Mouse (Mus musculus): ENCODE measurements at regions not wholly inside any gene's neighbourhood (a gene's known extent, or its start where the extent isn't known, plus 50 kb on each side); places are given as distances from the start of the nearest gene placed in this dataset.

- DNase-seq, result no peak
Observed at GRCm38 (mm10) chr7:129918240-129919200, 326.9 kb downstream of the Wdr11 start.

- no peak for DNase-seq
Observed at GRCm38 (mm10) chr7:129922291-129922690, 330.6 kb downstream of the Wdr11 start.

GRCm38 (mm10) chr7:129936731-129937130 lies 345.1 kb downstream of the Wdr11 start:
- DNase-seq, result no peak

GRCm38 (mm10) chr7:129937715-129938114 lies 346.1 kb downstream of the Wdr11 start:
- no peak for DNase-seq

- no peak for DNase-seq
Observed at GRCm38 (mm10) chr7:129938141-129938540, 346.5 kb downstream of the Wdr11 start.

GRCm38 (mm10) chr7:129939266-129939665 lies 347.6 kb downstream of the Wdr11 start:
- DNase-seq, result no peak

- DNase-seq, result no peak
Observed at GRCm38 (mm10) chr7:129941311-129942029, 349.8 kb downstream of the Wdr11 start.

GRCm38 (mm10) chr7:129948613-129949110 lies 357.0 kb downstream of the Wdr11 start:
- no peak for DNase-seq

- DNase-seq, result no peak
Observed at GRCm38 (mm10) chr7:129950456-129950855, 358.8 kb downstream of the Wdr11 start.

- no peak for DNase-seq
Observed at GRCm38 (mm10) chr7:129958379-129958778, 366.7 kb downstream of the Wdr11 start.

GRCm38 (mm10) chr7:129962575-129962974 lies 370.9 kb downstream of the Wdr11 start:
- no peak for DNase-seq

- no peak for DNase-seq
Observed at GRCm38 (mm10) chr7:129964192-129964591, 372.5 kb downstream of the Wdr11 start.

- peak; percentile 59 for DNase-seq
Observed at GRCm38 (mm10) chr7:129965281-129966051, 373.8 kb downstream of the Wdr11 start.

- no peak for DNase-seq
Observed at GRCm38 (mm10) chr7:129966771-129967170, 375.1 kb downstream of the Wdr11 start.

GRCm38 (mm10) chr7:129970201-129970600 lies 378.5 kb downstream of the Wdr11 start:
- DNase-seq, result peak; percentile 53

- no peak for DNase-seq
Observed at GRCm38 (mm10) chr7:129974206-129974605, 382.5 kb downstream of the Wdr11 start.

GRCm38 (mm10) chr7:129974837-129975236 lies 383.2 kb downstream of the Wdr11 start:
- no peak for DNase-seq

GRCm38 (mm10) chr7:129975781-129976514 lies 384.3 kb downstream of the Wdr11 start:
- no peak for DNase-seq

GRCm38 (mm10) chr7:129978576-129978975 lies 386.9 kb downstream of the Wdr11 start:
- DNase-seq, result no peak

- DNase-seq, result no peak
Observed at GRCm38 (mm10) chr7:129979337-129979736, 387.7 kb downstream of the Wdr11 start.

GRCm38 (mm10) chr7:129980501-129980900 lies 388.8 kb downstream of the Wdr11 start:
- peak; percentile 56 for DNase-seq

- DNase-seq, result no peak
Observed at GRCm38 (mm10) chr7:129982411-129982810, 390.7 kb downstream of the Wdr11 start.

Measured in adrenal gland, postnatal 14 days (tissue).